Mouse (Mus musculus) inflammation-experienced regulatory T-cells, adult 6 months (primary cell): ENCODE measurements around the gene Abhd17c. TPM values are rescaled to one million over a fixed set of nuclear protein-coding genes. Genes with fewer than 3 reads are reported as not detected.
"Not testable (repeated sequence)": the region's sequence is repeated elsewhere in the genome, so short reads cannot be mapped to it uniquely, and the experiment has no call there.

ENCODE experiments used
- ATAC-seq: one replicate; pipeline ENCODE4 v1.8.0; 2017
- polyA plus RNA-seq, 3 experiments: library from polyadenylated mRNA; unstranded; fragments of 100-300 nt; shearing (Covaris generic); gene quantifications; one replicate each; pipeline ENCODE4 v1.2.1; 2017

Gene Abhd17c
- polyA plus RNA-seq, 3 experiments from 2014 or later: 7.1 to 14.5 (median 10.9) TPM

DNA sequence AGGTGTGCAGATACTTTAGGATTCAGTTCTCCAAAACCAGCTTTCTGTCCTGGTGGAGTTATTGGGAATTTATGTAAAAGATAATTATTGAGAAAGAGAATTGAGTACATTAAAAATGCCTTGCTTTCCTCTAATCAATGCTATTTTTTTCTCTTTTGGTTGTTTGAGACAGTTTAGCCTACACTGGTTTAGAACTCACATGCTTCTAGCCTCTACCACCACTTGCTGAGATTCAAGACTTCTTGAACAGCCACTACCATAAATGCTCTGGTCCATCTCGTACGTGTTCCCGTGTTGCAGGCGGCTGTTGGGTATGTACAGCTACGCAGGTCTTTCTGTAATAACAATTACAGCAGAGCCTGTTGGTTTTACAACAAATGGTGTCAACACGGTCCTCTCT, 681 bp upstream of the Abhd17c start:
- ATAC-seq: no peak

DNA sequence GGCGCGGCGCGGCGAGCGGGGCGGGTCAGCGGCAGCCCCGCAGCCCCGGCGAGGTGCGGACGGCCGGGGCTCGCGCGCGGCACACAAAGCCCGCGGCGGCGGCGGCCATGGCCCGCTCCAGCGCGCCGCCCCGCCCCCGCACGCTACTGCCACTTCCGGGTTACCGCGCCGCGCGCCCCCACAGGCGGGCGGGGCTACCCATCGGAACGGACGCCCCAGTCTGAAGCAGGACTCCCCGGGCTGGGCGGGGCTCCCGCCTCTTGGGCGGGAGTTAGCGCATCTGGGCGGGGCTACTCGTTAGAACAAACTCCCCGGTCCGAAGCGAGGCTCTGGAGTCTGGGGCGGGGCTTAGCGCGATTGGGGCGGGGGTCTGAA, 254 bp upstream of the Abhd17c start:
- ATAC-seq: peak; percentile 91

DNA sequence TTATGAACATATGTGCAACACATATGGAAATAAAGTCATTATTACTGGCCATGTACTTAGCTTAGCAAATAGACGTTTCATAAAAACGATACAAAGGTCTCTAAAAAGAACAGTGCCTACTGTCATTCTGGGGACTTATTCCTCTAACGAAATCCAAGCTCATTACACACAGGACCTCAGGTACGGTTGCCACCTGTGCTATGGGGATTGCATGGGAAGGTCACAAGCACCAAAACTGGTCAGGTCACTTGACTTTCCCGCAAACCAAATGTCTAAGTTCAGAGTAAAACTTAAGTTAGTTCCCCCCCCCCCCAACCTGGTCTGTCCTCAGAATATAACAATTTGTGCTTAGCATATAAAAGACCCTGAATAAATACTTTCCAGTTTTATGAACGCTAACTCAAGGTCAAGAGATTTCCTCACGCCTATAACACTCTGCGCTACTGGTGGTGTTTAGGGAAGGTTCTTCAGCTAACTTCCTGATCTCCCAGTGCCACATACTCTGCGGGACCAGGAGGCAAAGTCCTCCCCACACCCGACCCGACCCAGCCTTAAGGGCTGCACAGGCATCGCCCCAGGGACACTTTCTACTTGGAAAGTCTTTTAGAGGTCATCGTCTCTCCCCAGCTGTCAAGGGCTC, 1.2 kb downstream of the Abhd17c start:
- no peak for ATAC-seq

DNA sequence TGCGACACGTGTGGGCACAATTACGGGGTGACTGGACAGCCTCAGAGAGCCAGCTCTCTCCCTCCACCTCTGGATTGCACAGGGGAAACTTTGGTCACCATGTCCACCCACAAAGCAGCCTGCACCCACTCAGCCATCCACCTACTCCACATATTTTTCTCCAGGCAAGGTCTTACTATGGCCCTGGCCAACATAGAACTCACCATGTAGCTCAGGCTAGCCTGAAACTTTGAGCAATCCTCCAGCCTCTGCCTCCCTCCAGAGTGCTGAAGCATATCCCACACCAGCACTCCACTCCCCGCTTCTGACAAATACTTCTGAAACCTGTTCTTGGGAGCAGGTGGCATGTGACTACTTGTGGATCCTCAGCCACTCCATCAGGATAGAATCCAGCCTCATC, 1.9 kb downstream of the Abhd17c start:
- ATAC-seq: no peak

DNA sequence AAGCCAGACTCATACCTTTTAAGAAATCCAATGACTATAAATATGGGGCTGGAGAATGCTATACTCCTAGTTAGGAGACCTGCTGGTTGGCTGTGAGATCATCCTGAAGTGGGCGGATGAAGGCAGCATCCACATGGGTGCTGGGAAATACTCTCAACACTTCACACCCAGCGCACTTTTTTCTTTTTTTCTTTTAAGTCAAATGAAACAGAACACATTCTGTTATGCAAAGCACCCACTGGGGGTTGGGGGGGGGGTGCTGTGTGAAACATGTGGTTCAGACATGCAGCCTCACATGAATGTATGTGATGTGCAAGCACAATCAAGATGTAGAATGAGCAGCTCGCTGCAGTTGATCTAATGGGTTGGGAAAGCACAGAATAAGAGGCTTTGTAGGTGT, 2.8 kb downstream of the Abhd17c start:
- ATAC-seq: peak; percentile 10

DNA sequence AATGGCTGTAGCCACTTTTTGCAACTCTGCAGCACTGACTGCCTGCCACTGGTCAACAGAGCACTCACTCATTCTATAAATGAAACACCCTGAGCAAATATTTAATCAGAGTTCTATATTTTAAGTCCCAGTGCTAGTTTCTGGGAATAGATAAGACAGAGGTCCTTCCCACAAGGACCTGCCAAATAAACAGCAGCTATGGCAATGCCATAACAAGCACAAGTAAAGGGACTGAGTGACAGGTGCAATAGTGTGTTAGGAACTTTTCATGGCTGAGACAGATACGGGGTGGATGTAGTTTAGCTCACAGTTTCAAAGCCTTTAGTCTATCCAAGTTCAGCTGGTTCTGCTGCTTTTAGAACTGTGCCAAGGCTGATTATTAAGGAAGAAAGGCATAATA, 3.9 kb downstream of the Abhd17c start:
- ATAC-seq: no peak

DNA sequence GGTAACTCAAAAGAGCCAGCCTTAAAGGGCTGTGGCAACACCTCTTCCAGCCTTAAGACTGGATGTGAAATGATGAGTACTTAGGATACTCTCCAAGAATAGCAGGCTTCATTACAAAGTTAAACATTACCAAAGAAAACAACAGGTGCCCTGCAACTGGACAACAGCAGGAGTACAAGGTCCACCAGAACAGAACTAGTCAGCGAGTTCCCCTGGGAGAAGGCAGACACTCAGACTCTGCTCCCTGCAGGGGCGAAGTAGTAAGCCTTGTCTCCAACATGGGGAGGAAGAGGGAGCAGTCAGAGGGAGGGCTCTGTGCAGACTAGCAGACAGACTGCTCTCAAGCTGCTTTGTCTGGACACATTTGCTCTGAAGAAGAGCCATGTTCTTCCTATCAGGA, 6.1 kb downstream of the Abhd17c start:
- ATAC-seq: no peak

DNA sequence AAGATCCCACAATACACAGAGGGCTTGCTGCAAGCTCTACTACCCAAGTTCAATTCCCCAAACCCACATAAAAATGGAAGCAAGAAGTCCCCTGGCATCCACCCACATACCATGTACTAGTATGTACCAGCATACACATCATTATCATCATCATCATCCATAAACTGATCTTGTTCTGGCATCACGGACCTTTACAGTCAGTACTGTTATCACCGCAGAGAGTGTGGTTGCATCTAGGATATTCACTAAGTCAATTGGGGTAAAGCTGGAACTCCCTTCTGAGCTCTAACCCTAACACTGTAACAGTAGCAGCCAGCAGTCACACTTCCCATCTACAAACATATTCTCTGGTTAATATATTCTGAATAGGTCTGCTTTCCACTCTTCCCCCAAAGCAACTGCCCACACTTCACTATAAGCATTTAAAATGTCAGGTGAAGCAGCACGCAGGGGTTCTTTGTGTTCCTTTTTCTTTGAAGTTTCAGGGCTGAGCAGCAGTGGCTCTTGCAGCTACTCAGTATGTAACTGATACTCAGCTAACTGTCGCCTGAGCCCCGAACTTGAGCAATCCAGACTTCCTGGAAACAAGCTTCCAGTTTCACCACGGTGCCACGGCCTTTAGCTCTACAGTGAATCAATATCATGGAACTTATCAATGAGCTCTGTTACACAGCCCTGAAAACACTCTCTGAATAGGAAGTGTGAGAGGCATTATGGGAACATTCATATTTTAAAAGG, 8.8 kb downstream of the Abhd17c start:
- ATAC-seq: peak; percentile 65

DNA sequence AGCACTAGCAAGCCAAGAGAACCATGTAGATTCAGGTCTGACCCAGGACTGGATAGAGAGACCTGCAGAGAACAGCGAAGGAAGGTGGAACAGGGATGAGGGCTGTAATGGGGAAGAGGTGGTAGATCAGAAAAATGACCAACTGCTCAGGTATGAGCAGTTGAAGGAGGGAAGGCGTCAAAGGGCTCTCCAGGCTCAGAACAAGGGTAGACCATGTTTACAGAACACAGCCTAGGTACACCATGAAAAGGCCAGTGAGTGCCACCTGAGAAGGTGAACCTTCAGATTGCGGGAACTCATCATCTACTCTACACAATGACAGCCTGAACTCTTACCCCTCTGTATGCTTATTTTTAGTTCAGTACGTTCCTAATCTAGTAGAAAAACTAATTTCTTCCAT, 9.5 kb downstream of the Abhd17c start:
- no peak for ATAC-seq

DNA sequence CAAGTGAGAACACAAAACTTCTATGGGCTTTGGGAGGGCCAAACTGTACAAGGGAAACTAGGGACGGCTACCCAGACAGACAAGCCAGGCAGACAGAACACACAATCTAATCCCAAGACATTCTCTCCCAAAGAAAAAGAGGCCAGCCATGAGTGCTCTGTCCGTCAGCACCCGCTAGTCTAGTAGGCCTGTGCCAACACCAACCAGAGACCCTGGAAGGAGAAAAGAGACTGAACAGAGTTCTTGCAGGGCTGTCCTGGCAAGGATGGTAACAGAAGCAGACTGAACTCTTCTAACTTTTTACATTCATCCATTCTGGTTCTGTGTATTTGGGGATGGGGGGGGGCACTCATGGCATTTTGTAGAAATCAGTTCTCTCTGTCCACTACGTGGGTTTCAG, 12.1 kb downstream of the Abhd17c start:
- no peak for ATAC-seq

DNA sequence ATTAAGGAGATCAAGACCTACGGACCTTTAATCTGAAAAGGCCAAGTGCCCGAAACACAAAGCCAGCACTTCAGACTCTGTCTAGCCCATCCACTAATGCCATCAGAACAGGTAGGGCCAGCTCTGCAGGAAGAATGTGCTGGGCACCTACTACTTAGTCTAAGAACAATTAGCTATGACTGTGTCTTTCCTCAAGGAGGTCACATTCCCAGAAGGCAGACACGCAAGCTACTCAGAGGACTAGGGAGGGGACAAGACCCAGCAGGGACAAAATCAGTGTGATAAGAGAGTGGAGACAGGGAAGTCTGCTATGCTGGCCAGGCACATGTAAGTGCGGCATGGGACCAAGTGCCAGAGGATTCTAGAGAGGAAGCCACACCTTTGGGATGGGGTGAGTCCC, 13.0 kb downstream of the Abhd17c start:
- no peak for ATAC-seq

DNA sequence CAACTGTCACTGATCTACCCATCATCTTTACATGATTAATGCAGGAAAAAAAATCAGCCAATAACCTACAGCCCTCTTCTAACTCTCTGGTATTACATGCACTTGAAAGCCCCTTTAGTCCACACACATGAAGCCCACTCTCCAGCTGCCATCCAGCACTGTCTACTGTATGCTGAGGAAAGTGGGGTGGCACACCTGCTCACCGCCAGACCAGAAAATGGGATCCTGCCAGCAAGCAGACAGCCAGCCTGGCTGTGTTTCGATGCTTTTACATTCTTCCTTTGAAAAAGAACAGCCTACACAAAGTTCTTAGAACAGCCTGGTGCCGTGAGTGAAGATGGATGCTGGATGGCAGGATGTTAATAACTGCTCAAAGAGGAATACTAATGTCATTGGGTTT, 13.9 kb downstream of the Abhd17c start:
- ATAC-seq: no peak

DNA sequence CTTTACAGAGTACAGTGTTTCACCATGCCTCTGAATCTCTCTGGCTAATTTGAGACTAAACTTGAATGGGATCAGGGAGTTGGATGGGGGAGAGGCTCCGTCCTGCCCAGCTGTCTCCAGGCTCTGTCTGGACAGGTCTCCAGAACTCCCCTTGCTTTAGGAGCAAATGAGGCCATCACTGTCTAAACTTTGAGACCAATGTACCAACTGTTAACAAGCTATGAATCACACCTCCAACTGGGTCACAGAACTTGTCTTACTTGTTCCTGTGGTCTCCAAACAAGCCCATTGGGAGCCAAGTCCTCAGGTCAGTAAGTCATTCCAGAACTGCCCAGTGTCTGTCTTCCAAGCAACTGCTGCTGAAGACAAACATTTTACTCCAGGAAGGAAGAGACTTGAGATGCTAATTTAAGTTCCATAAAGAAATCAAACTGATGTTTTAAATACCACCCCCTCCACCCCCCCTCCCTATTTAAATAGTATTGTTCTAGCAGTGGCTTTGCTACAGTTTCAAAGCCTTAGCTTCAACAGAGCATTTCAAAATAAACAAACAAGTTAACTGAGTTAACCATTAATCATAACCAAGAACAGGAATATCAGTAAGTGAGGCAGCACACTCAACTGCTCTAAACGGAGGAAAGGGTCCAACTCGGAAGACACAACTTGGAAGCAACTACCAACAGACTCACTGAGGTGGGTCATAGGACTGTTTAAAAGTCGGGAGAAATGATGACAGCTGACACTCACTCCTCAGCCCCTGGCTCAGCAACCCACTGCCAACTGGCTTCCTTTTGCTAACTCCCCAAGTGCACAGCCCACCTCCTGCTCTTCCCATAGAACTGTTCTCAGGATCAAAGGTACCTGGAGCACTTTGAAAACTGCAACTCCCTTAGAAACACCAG, 15.6 kb downstream of the Abhd17c start:
- ATAC-seq: no peak

DNA sequence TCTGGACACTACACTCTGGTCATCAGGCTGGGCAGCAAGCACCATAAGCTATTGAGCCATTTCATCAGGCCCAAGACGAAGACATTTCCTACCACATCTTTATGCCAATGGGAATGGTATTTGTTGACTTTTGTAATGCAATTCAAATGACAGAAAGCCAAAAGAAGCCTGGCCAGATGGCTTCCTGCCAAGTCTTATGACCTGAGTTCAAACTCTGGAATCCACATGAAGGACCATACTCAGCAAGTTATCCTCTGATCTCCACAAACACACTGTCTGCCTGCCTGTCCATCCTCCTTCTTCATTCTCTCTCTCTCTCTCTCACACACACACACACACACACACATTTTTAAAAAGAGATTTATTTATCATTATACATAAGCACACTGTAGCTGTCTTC, 19.0 kb downstream of the Abhd17c start:
- no peak for ATAC-seq

DNA sequence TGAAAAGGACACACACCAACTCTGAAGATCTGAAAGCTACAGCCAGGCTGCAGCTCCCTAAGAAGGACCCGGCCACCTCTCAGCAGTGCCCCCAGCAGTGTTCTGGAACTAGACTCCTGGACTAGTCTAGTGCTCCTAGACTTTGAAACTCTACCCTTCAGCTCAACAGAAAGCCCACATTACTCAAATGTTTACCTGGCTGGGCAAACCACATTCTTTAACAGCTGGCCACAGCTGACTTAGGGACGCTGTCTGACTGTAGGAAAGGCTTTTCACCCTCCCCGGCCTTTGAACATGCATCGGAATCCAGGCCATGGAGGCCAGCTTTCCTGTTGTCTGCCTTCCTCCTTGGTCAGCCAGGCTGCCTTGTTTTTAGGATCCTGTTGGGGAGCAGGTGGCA, 20.0 kb downstream of the Abhd17c start:
- no peak for ATAC-seq

DNA sequence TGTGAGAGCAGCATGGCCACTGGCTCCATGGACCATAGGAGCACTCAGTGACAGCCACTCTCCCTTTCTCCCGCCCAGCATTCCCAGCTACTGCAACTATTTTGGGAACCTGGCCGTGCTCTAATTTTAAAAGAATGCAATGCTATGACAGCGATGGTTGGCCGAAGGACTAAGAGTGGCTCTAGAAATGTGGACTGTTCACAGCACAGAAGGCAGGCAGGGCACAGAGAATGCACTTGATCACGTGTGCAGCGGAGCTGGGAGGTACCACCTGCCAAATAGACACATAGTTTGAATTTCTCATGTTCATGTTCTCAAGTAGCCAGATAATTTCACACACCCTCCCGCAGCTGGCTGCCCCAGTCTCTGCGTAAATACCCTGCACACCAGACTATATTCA, 23.0 kb downstream of the Abhd17c start:
- no peak for ATAC-seq

DNA sequence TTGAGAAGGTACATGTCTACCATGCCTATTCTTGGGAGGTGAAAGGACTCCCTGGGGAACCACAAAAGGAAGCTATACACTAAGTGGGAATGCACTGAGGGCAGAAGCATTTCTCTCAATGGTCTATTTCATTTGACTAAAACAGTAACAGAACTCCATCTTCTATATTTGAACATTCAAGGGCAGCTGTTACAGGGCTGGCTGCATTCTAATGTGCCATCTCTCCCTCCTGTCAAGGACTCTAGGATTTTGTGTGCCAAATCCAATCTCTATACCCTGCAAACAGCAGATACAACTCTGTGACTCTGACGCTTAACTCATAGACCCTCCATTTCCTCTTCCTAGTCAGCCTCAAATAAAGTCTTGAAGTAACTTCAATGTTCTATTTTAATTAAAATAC, 26.0 kb downstream of the Abhd17c start:
- ATAC-seq: no peak

DNA sequence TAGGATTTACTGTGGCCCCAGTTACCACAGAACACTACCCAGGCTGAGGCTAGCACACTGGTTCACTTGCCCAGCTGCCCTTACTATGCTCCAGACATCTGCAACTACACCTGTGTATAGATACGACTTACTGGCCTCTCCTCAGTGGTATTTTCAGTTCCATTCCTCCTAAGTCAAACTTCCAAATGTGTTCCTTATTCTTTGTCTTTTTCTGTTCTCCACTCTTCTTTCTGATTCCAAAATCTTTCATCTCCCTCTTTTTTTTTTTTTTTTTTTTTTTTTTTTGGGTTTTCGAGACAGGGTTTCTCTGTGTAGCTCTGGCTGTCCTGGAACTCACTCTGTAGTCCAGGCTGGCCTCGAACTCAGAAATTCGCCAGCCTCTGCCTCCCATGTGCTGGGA, 28.0 kb downstream of the Abhd17c start:
- not testable (repeated sequence) for ATAC-seq

DNA sequence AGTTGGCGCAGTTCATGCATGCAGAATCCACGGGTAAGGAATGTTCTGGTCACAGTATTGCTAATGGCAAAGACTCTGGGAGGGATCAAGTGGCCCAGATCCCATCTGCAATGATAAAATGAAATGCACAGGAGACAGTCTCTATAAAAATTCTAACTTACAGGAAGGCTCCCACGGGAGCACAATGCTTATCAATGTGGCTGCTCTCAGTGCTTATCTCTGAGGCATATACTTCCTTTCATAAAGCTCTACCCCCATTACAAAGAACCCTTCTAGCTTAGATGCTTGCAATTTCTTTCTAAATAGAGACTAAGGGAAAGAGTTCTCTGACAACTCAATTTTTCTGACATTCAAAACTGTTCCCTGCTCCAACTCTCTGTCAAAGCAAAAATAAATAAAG, 29.9 kb downstream of the Abhd17c start:
- ATAC-seq: no peak

DNA sequence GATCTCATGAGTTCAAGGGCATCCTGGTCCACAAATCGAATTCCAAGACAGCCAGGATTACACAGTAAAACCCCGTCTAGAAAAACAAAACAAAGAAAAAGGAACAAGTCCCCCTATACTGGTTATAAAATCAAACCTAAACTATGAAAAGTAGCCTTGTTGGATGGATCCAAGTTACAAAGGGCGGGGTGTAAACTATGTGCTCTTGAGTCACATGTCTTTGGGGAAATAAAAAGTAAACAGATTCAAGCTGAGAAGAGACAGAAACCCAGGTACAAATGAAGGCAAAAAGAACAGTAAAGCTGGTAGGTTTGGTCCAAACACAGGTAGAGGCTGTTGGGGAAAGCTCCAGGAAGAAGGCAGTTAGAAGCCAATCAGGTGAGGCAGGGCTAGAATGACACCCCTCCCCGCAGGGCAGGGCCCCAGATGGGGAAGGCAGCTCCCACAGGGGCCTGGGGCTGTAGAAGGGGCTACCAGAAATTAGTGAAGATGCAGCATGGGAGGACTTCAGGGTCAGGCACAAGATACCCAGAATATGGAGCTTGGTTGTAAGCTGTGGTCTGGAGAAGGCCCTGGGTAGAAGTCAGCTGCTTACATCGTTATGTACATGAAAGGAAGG, 31.4 kb downstream of the Abhd17c start:
- ATAC-seq: peak; percentile 26

DNA sequence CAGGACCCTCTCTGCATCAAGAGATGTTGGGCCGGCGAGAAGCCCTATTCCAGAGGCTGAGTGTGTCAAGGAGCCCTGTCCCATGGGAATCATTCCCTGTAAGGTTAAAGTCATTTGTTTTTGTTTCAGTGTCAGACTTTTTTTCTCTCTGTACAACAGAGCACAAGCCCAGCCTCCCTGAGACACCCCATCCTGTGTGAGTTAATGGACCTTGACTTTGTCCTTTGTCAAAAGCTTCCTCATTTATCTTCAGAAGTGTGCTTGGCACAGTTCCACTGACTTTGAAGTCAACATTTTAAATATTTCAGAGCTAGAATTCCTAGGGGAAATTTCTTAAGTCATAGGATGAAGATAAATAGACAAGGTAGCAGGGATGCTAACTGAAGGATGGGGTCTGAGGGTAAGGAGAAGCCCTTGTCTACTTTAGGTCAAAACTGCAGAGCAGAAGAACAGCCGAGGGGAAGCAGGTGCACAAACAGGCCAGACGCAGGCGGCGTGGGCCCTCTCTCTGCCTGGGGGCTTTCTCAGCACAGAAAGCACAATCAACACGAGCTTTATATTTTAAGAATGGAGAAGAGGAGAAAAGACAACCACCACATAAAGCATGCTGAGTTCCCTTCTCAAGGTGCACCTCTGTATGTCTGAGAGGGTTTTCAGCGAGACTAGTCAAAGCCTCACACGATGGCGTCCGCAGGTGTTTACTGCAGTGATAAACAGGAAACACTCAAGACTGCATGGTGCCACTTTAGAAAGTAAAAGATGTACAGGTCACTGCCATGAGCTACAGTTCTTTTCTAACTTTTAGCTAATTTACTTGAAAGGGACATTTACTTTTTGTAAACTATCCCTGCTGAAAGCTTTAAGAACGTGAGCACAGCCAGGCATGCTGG, 32.2 kb downstream of the Abhd17c start:
- ATAC-seq: peak; percentile 39

DNA sequence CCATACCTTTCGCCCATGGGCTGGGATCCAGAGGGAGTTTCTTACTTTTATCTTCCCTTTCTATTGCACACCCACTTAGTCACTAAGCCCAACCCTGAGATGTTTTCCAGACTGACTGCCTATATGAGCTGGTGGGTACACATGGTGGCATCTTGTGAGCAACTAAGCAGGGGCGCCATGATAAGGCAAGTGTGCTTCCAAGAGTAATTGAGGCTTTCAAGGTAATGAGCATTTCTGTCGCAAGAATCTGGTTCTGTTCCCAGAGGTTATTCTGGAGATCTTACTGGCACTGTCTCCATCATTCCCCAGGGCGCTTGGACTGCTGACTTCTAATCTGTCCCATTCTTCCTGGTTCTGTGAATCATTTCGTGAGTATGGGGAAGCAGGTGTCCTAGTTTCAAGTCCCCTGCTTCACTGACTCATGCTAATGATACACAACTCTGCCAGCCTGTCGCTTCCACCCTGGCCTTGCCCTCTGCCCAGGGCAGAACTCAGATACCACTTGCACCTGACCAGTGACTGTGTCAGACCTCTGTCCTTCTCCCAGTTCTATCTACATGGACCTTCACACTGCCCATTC, 34.1 kb downstream of the Abhd17c start:
- ATAC-seq: no peak
